Mouse (Mus musculus) splenic B cell, adult 2 months (primary cell): ENCODE data around the gene Gm47985.

Source experiments
- DNase-seq: peaks from one replicate; pipeline ENCODE4 v3.0.0-alpha.2; 2011; ENCODE audit warnings: low read depth, low spot score
- H3K27me3 ChIP-seq: 2 replicates; pipeline ENCODE4 v1.6.1; 2012; ENCODE audit warnings: mild to moderate bottlenecking, low read length, moderate library complexity, mixed read lengths; ENCODE audit not compliant: control insufficient read depth, poor library complexity, insufficient read depth, severe bottlenecking
- H3K36me3 ChIP-seq: 2 replicates; pipeline ENCODE4 v1.6.1; 2012; ENCODE audit warnings: mild to moderate bottlenecking, low read length, moderate library complexity, mixed read lengths; ENCODE audit not compliant: control insufficient read depth, poor library complexity, insufficient read depth, severe bottlenecking

Gene Gm47985

GRCm38 (mm10) chr1:151224536-151224935, 42.2 kb downstream of the Gm47985 start:
- no peaks in the 10 kb centered on the region for H3K36me3 ChIP-seq
- no peak for DNase-seq
- H3K27me3 ChIP-seq, result no peaks in the 10 kb centered on the region

- H3K36me3 ChIP-seq, result no peaks in the 10 kb centered on the region
- DNase-seq, result no peak
- no peaks in the 10 kb centered on the region for H3K27me3 ChIP-seq
Measured at GRCm38 (mm10) chr1:151227506-151227905, 45.2 kb downstream of the Gm47985 start.

- Histone ChIP-seq H3K36me3 (no peaks in the 10 kb centered on the region), H3K27me3 (no peaks in the 10 kb centered on the region)
- DNase-seq, result no peak
Measured at GRCm38 (mm10) chr1:151228320-151228989, 46.1 kb downstream of the Gm47985 start.

GRCm38 (mm10) chr1:151232346-151232745, 50.0 kb downstream of the Gm47985 start:
- Histone ChIP-seq H3K36me3 (no peaks in the 10 kb centered on the region), H3K27me3 (no peaks in the 10 kb centered on the region)
- no peak for DNase-seq

GRCm38 (mm10) chr1:151233756-151234155, 51.4 kb downstream of the Gm47985 start:
- H3K27me3 ChIP-seq, result no peaks in the 10 kb centered on the region
- H3K36me3 ChIP-seq, result no peaks in the 10 kb centered on the region
- DNase-seq, result no peak
